In the genomic region with DNA sequence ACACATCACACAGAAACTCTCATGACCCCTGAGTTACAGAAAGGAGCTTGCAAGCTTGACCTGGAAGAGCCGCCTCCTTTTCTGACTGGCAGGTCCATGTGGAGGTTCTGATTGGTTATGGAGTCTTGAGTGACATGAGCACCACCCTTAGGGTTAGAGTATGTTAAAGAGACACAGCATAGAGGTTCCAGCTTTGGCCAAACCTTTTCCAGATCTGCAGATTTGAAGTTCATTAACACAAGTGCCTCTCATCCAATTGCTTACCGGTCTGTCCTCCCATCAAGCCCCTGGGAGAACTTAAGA, we compare ENCODE assay signal across 8 mouse cellular contexts. TPM values are rescaled to one million over a fixed set of nuclear protein-coding genes. Genes with fewer than 3 reads are reported as not detected.
DNase-seq lines count a peak whose midpoint lies in the region; ATAC-seq lines count a peak whose summit lies in the region.
"Not testable (repeated sequence)": the region's sequence is repeated elsewhere in the genome, so short reads cannot be mapped to it uniquely, and the experiment has no call there.

A gene (minus strand): TSS at position 20 of the 303 bp plus-strand sequence.

- not testable (repeated sequence) for H3K4me1 ChIP-seq in ES-E14 (ENCODE audit: control insufficient read depth in 2 of 2, insufficient read depth in 2 of 2, low read length in 2 of 2, poor library complexity in 1 of 2); embryonic facial prominence, embryonic 10.5 days; hindbrain, embryonic 13.5 days (replicated peaks); limb, embryonic 12.5 days (replicated peaks); neural tube, embryonic 13.5 days (replicated peaks)

- not testable (repeated sequence) for H3K27me3 ChIP-seq in embryonic facial prominence, embryonic 10.5 days (replicated peaks; ENCODE audit: low read depth, poor library complexity, severe bottlenecking); hindbrain, embryonic 13.5 days; limb, embryonic 12.5 days; neural tube, embryonic 13.5 days

- not testable (repeated sequence) for ATAC-seq in hindbrain, embryonic 13.5 days (ENCODE audit: low FRiP score); limb, embryonic 12.5 days (ENCODE audit: insufficient number of reproducible peaks, insufficient read depth, low FRiP score, low TSS enrichment, low read depth); neural tube, embryonic 13.5 days (ENCODE audit: low read depth)

- H3K4me2 ChIP-seq in hindbrain, embryonic 13.5 days: peak within 1 kb of the TSS; percentile 46
- peak within 1 kb of the TSS; percentile 48 for H3K4me2 ChIP-seq in limb, embryonic 12.5 days
- H3K4me2 ChIP-seq in neural tube, embryonic 13.5 days: peak within 1 kb of the TSS; percentile 48

- H3K9ac ChIP-seq in ES-E14 (ENCODE audit: insufficient read depth, low read depth, low read length, poor library complexity, severe bottlenecking): peak within 1 kb of the TSS; percentile 33
- H3K9ac ChIP-seq in hindbrain, embryonic 13.5 days: peak within 1 kb of the TSS; percentile 66
- H3K9ac ChIP-seq in limb, embryonic 12.5 days (replicated peaks): not testable (repeated sequence)
- H3K9ac ChIP-seq in neural tube, embryonic 13.5 days: peak within 1 kb of the TSS; percentile 60

- DNase-seq in ES-E14 (ENCODE audit: low read depth, low spot score); embryonic facial prominence, embryonic 10.5 days (ENCODE audit: low spot score); frontal cortex, adult 2 months (ENCODE audit: extremely low spot score in 1 of 2, low spot score in 1 of 2): not testable (repeated sequence)
- peak in 1 of 2 experiments; percentile 31 for DNase-seq in layer of hippocampus, adult 8-10 months (ENCODE audit: low spot score in 2 of 2)
- peak; percentile 25 for DNase-seq in lung, postnatal 36 days

- not testable (repeated sequence) for H3K27ac ChIP-seq in ES-E14 (ENCODE audit: insufficient read depth, low read depth, low read length, poor library complexity, severe bottlenecking); hindbrain, embryonic 13.5 days; limb, embryonic 12.5 days; neural tube, embryonic 13.5 days (replicated peaks)
- peak within 1 kb of the TSS; percentile 35; the same call in 1 of the 2 replicates for H3K27ac ChIP-seq in embryonic facial prominence, embryonic 10.5 days (replicated peaks)

- not testable (repeated sequence) for H3K9me3 ChIP-seq in ES-E14 (ENCODE audit: control insufficient read depth, insufficient read depth, low read depth, low read length); embryonic facial prominence, embryonic 10.5 days; hindbrain, embryonic 13.5 days; limb, embryonic 12.5 days; neural tube, embryonic 13.5 days

- WGBS in embryonic facial prominence, embryonic 10.5 days: 3% methylated on average over 1 of the region's 2 CpGs
- 0% methylated on average over 1 of the region's 2 CpGs for WGBS in hindbrain, embryonic 13.5 days
- 4% methylated on average over 1 of the region's 2 CpGs for WGBS in limb, embryonic 12.5 days
- 11% methylated on average over 1 of the region's 2 CpGs for WGBS in neural tube, embryonic 13.5 days

- in situ Hi-C loops in ES-E14 (cut with MboI; ENCODE audit: low sequenced_read_pairs in 2 of 2, unreplicated experiment in 2 of 2): not testable (repeated sequence)

- not testable (repeated sequence) for H3K36me3 ChIP-seq in ES-E14 (ENCODE audit: control insufficient read depth, insufficient read depth, low read length, poor library complexity, severe bottlenecking); embryonic facial prominence, embryonic 10.5 days (replicated peaks); hindbrain, embryonic 13.5 days; limb, embryonic 12.5 days; neural tube, embryonic 13.5 days

- H3K4me3 ChIP-seq in ES-E14 (ENCODE audit: insufficient read depth in 1 of 2, low read depth in 1 of 2, low read length in 2 of 2, poor library complexity in 1 of 2, severe bottlenecking in 1 of 2): peak within 1 kb of the TSS; percentile 63 to 77
- H3K4me3 ChIP-seq in embryonic facial prominence, embryonic 10.5 days: peak within 1 kb of the TSS; percentile 57
- H3K4me3 ChIP-seq in hindbrain, embryonic 13.5 days: peak within 1 kb of the TSS; percentile 46
- H3K4me3 ChIP-seq in limb, embryonic 12.5 days (replicated peaks): peak within 1 kb of the TSS; percentile 47
- peak within 1 kb of the TSS; percentile 43 for H3K4me3 ChIP-seq in neural tube, embryonic 13.5 days

RNA-seq across cellular contexts. Expression of the gene that starts here (rescaled TPM):
- total RNA-seq in ES-E14 (2012; rRNA removed): 30.3 and 41.0 TPM in 2 replicates
- polyA plus RNA-seq in embryonic facial prominence, embryonic 10.5 days (2016; fragmentation: Nextera tagmentation; extraction: Ambion mirVana): 7.0 and 7.1 TPM in 2 replicates
- polyA plus RNA-seq in frontal cortex, adult 2 months (2012; rRNA removed): 21.9 and 34.2 TPM in 2 replicates
- 4.8 and 7.7 TPM in 2 replicates for polyA plus RNA-seq in hindbrain, embryonic 13.5 days (2015; fragmentation: Nextera tagmentation; extraction: Ambion mirVana)
- total RNA-seq in layer of hippocampus, adult 8-10 months (2022): 10 to 100 TPM; 22.8 to 28.8 (median 27.4) TPM
- polyA plus RNA-seq in limb, embryonic 12.5 days (2016; fragmentation: Nextera tagmentation; extraction: Ambion mirVana): 4.9 TPM in 2 replicates
- 1.8 and 2.3 TPM in 2 replicates for polyA plus RNA-seq in neural tube, embryonic 13.5 days (2015; fragmentation: Nextera tagmentation; extraction: Ambion mirVana)
